Mouse (Mus musculus) heart, postnatal 0 days (tissue): ENCODE results near the gene Tph2. TPM values are rescaled to one million over a fixed set of nuclear protein-coding genes. Genes with fewer than 3 reads are reported as not detected.
"Not testable (repeated sequence)": the region's sequence is repeated elsewhere in the genome, so short reads cannot be mapped to it uniquely, and the experiment has no call there.

ENCODE experiments used
- ATAC-seq: fragments of 200-750 bp; cut with Nextera tagmentation; 2 replicates; pipeline ENCODE4 v1.8.0; 2017; ENCODE audit warnings: low read depth, moderate number of reproducible peaks, moderate library complexity; ENCODE audit not compliant: insufficient read depth
- DNase-seq: peaks from one replicate; pipeline ENCODE4 v3.0.0-alpha.2; 2016; ENCODE audit warnings: low spot score
- H3K27ac ChIP-seq: fragments of 300-500 bp; sonication (generic); 2 replicates; pipeline ENCODE4 v1.5.1; 2014; ENCODE audit warnings: low read depth, mild to moderate bottlenecking
- H3K27me3 ChIP-seq: fragments of 300-500 bp; sonication (generic); 2 replicates; pipeline ENCODE4 v1.6.1; 2014; ENCODE audit warnings: low read length, mixed read lengths; ENCODE audit not compliant: control insufficient read depth, insufficient read depth
- H3K36me3 ChIP-seq: fragments of 300-500 bp; sonication (generic); replicated peaks from 2 replicates; pipeline ENCODE4 v1.6.1; 2014; ENCODE audit warnings: low read length, mixed read lengths; ENCODE audit not compliant: control insufficient read depth, insufficient read depth
- H3K4me1 ChIP-seq: fragments of 300-500 bp; sonication (generic); 2 replicates; pipeline ENCODE4 v1.6.1; 2014; ENCODE audit warnings: antibody characterized with exemption; ENCODE audit not compliant: control insufficient read depth, insufficient read depth
- H3K4me2 ChIP-seq: fragments of 300-500 bp; sonication (generic); 2 replicates; pipeline ENCODE4 v1.6.1; 2014; ENCODE audit warnings: low read depth, mild to moderate bottlenecking, low read length, moderate library complexity
- H3K4me3 ChIP-seq: fragments of 300-500 bp; sonication (generic); 2 replicates; pipeline ENCODE4 v1.5.1; 2014; ENCODE audit warnings: low read depth, low read length
- H3K9ac ChIP-seq: fragments of 300-500 bp; sonication (generic); replicated peaks from 2 replicates; pipeline ENCODE4 v1.6.1; 2014; ENCODE audit warnings: low read depth, low read length, mixed read lengths
- H3K9me3 ChIP-seq: fragments of 300-500 bp; sonication (generic); replicated peaks from 2 replicates; pipeline ENCODE4 v1.6.1; 2016; ENCODE audit warnings: low read length; ENCODE audit not compliant: control insufficient read depth
- CTCF ChIP-seq: IDR thresholded peaks from 2 replicates; pipeline ENCODE4 v1.5.1; 2016; ENCODE audit warnings: antibody characterized with exemption, control low read depth, low read depth
- EP300 ChIP-seq: IDR thresholded peaks from 2 replicates; pipeline ENCODE4 v1.6.1; 2016; ENCODE audit warnings: antibody characterized with exemption, low read depth
- WGBS: fragments of 180-500 bp; shearing (Covaris S2); extraction: QIAGEN DNeasy Blood & Tissue Kit; methylation state at CpG from one replicate; pipeline ENCODE4 v1.1.7; 2014; 5-methylcytosine and 5-hydroxymethylcytosine counted together
- polyA plus RNA-seq: library from polyadenylated mRNA; unstranded; fragments of >200 nt; fragmentation: Nextera tagmentation; extraction: Ambion mirVana; gene quantifications from 2 replicates; pipeline ENCODE4 v1.2.1, GENCODE M21; 2015
- total RNA-seq: library from RNA; depleted of rRNA; stranded (reverse); fragments of >200 nt; gene quantifications from 2 replicates; pipeline ENCODE4 v1.2.3, GENCODE M21; 2014; ENCODE audit warnings: low replicate concordance

Gene Tph2
- total and polyA plus RNA-seq, 2 experiments from 2014 or later, result 0.05 TPM; not detected in 1

GRCm38 (mm10) chr10:115212916-115213580, 28.2 kb upstream of the Tph2 start:
- peaks cover 69% of the 10 kb centered on the region for H3K36me3 ChIP-seq
- H3K9ac ChIP-seq, result no peak overlapping the region
- ATAC-seq, result no peak
- H3K4me2 ChIP-seq, result no peak overlapping the region
- H3K4me3 ChIP-seq, result no peak overlapping the region
- no peak for DNase-seq
- TF ChIP-seq EP300 (no peak), CTCF (no peak)
- H3K27me3 ChIP-seq, result no peaks in the 10 kb centered on the region
- no peaks in the 10 kb centered on the region for H3K4me1 ChIP-seq
- no peaks in the 10 kb centered on the region for H3K9me3 ChIP-seq
- no peak overlapping the region for H3K27ac ChIP-seq
- WGBS, result 88% methylated on average over 11 of the region's 11 CpGs

GRCm38 (mm10) chr10:115205825-115206224, 21.0 kb upstream of the Tph2 start:
- Histone ChIP-seq H3K4me2 (no peak overlapping the region), H3K27me3 (no peaks in the 10 kb centered on the region), H3K4me1 (no peaks in the 10 kb centered on the region), H3K4me3 (no peak overlapping the region), H3K36me3 (peaks cover 57% of the 10 kb centered on the region), H3K9me3 (no peaks in the 10 kb centered on the region), H3K27ac (no peak overlapping the region), H3K9ac (no peak overlapping the region)
- DNase-seq, result no peak
- WGBS, result 79% methylated on average over 3 of the region's 3 CpGs
- TF ChIP-seq EP300 (no peak), CTCF (no peak)
- ATAC-seq, result no peak

- Histone ChIP-seq H3K27ac (no peak overlapping the region), H3K9me3 (no peaks in the 10 kb centered on the region), H3K4me1 (no peaks in the 10 kb centered on the region), H3K36me3 (peaks cover 55% of the 10 kb centered on the region), H3K4me3 (no peak overlapping the region), H3K4me2 (no peak overlapping the region), H3K9ac (no peak overlapping the region), H3K27me3 (no peaks in the 10 kb centered on the region)
- ATAC-seq, result no peak
- DNase-seq, result no peak
- WGBS, result 23% methylated on average over 1 of the region's 1 CpGs
- no peak for TF ChIP-seq CTCF
- no peak for TF ChIP-seq EP300
These were observed 20.5 kb upstream of the Tph2 start for GRCm38 (mm10) chr10:115205284-115205683.

- no peak for ATAC-seq
- H3K9ac ChIP-seq, result no peak overlapping the region
These were observed 6.4 kb upstream of the Tph2 start for GRCm38 (mm10) chr10:115191214-115191613.

GRCm38 (mm10) chr10:115187390-115187789, 2.6 kb upstream of the Tph2 start:
- H3K4me3 ChIP-seq, result no peak overlapping the region
- no peaks in the 10 kb centered on the region for H3K27me3 ChIP-seq
- H3K27ac ChIP-seq, result no peak overlapping the region
- TF ChIP-seq EP300 (no peak), CTCF (no peak)
- no peaks in the 10 kb centered on the region for H3K9me3 ChIP-seq
- no peaks in the 10 kb centered on the region for H3K4me1 ChIP-seq
- H3K9ac ChIP-seq, result no peak overlapping the region
- H3K36me3 ChIP-seq, result no peaks in the 10 kb centered on the region
- H3K4me2 ChIP-seq, result no peak overlapping the region
- ATAC-seq (no peak), DNase-seq (no peak)
- 63% methylated on average over 1 of the region's 1 CpGs for WGBS

More at GRCm38 (mm10) chr10:115191214-115191613, 6.4 kb upstream of the Tph2 start:
- no peaks in the 10 kb centered on the region for H3K36me3 ChIP-seq
- no peak overlapping the region for H3K4me3 ChIP-seq
- DNase-seq, result no peak
- no peak for TF ChIP-seq CTCF
- TF ChIP-seq EP300, result no peak
- no peak overlapping the region for H3K4me2 ChIP-seq
- 72% methylated on average over 7 of the region's 7 CpGs for whole genome bisulfite sequencing
- H3K9me3 ChIP-seq, result no peaks in the 10 kb centered on the region
- H3K27ac ChIP-seq, result no peak overlapping the region
- no peaks in the 10 kb centered on the region for H3K27me3 ChIP-seq
- no peaks in the 10 kb centered on the region for H3K4me1 ChIP-seq

- H3K27ac ChIP-seq, result no peak overlapping the region
- 71% methylated on average over 3 of the region's 3 CpGs for WGBS
- H3K4me2 ChIP-seq, result no peak overlapping the region
- no peaks in the 10 kb centered on the region for H3K9me3 ChIP-seq
- ATAC-seq (no peak), DNase-seq (no peak)
- H3K36me3 ChIP-seq, result no peaks in the 10 kb centered on the region
- H3K9ac ChIP-seq, result no peak overlapping the region
- TF ChIP-seq EP300, result no peak
- TF ChIP-seq CTCF, result no peak
- no peak overlapping the region for H3K4me3 ChIP-seq
- H3K4me1 ChIP-seq, result no peaks in the 10 kb centered on the region
- H3K27me3 ChIP-seq, result no peaks in the 10 kb centered on the region
These were observed 3.8 kb downstream of the Tph2 start for GRCm38 (mm10) chr10:115181034-115181433.

- WGBS, result 52% methylated on average over 6 of the region's 6 CpGs
These were observed 6.8 kb downstream of the Tph2 start for GRCm38 (mm10) chr10:115178019-115178418.

More at GRCm38 (mm10) chr10:115178019-115178418, 6.8 kb downstream of the Tph2 start:
- not testable (repeated sequence) for H3K9me3 ChIP-seq, H3K4me2 ChIP-seq, H3K4me3 ChIP-seq, ATAC-seq, H3K9ac ChIP-seq, H3K27ac ChIP-seq, H3K4me1 ChIP-seq, DNase-seq, H3K36me3 ChIP-seq, H3K27me3 ChIP-seq
